Mouse (Mus musculus) adrenal gland, postnatal 10 days (tissue): ENCODE results near the gene Ahctf1. TPM values are rescaled to one million over a fixed set of nuclear protein-coding genes. Genes with fewer than 3 reads are reported as not detected.
"Not testable (repeated sequence)": the region's sequence is repeated elsewhere in the genome, so short reads cannot be mapped to it uniquely, and the experiment has no call there.

Experiments
- DNase-seq: peaks from one replicate; pipeline ENCODE4 v3.0.0; 2021; ENCODE audit warnings: mixed read lengths
- long read RNA-seq, 2 experiments: library from polyadenylated mRNA; stranded (forward); transcript quantifications; one replicate each; pipeline ENCODE4 v2.0.0; 2021
- total RNA-seq, 2 experiments: library from RNA; stranded (reverse); gene quantifications; 2 replicates each; pipeline ENCODE4 v1.2.3; 2021

Gene Ahctf1
- total RNA-seq = 10 to 100 TPM; 32.5 to 36.3 TPM
- long read RNA-seq, experiment 1, partial matches to known transcripts = 2 of 6 reads
- long read RNA-seq, experiment 1, other reads (novel, unspliced or antisense) = 2 of 6 reads
- long read RNA-seq, experiment 2 = 0 reads

GRCm38 (mm10) chr1:179803513-179804139 lies at the start of gene Ahctf1:
TSS of gene Ahctf1 (minus strand) at chr1:179803680.
- peak; percentile 99 for DNase-seq

- DNase-seq = peak; percentile 94
Measured at GRCm38 (mm10) chr1:179847759-179848389, 44.4 kb upstream of the Ahctf1 start.

- no peak for DNase-seq
Measured at GRCm38 (mm10) chr1:179847173-179847572, 43.7 kb upstream of the Ahctf1 start.

- no peak for DNase-seq
Measured at GRCm38 (mm10) chr1:179845832-179846499, 42.5 kb upstream of the Ahctf1 start.

- DNase-seq = peak; percentile 75
Measured at GRCm38 (mm10) chr1:179844894-179845293, 41.4 kb upstream of the Ahctf1 start.

- DNase-seq = no peak
Measured at GRCm38 (mm10) chr1:179843981-179844380, 40.5 kb upstream of the Ahctf1 start.

GRCm38 (mm10) chr1:179842568-179842967 lies 39.1 kb upstream of the Ahctf1 start:
- peak; percentile 66 for DNase-seq

GRCm38 (mm10) chr1:179836426-179837404 lies 33.2 kb upstream of the Ahctf1 start:
- no peak for DNase-seq

GRCm38 (mm10) chr1:179835753-179836425 lies 32.4 kb upstream of the Ahctf1 start:
- no peak for DNase-seq

GRCm38 (mm10) chr1:179833596-179833995 lies 30.1 kb upstream of the Ahctf1 start:
- no peak for DNase-seq

- no peak for DNase-seq
Measured at GRCm38 (mm10) chr1:179832710-179833240, 29.3 kb upstream of the Ahctf1 start.

GRCm38 (mm10) chr1:179828900-179829299 lies 25.4 kb upstream of the Ahctf1 start:
- no peak for DNase-seq

- no peak for DNase-seq
Measured at GRCm38 (mm10) chr1:179828051-179828450, 24.6 kb upstream of the Ahctf1 start.

- DNase-seq = no peak
Measured at GRCm38 (mm10) chr1:179824549-179824948, 21.1 kb upstream of the Ahctf1 start.

GRCm38 (mm10) chr1:179818490-179819278 lies 15.2 kb upstream of the Ahctf1 start:
- not testable (repeated sequence) for DNase-seq

- DNase-seq = no peak
Measured at GRCm38 (mm10) chr1:179814616-179815015, 11.1 kb upstream of the Ahctf1 start.

GRCm38 (mm10) chr1:179813385-179813784 lies 9.9 kb upstream of the Ahctf1 start:
- no peak for DNase-seq

- no peak for DNase-seq
Measured at GRCm38 (mm10) chr1:179808300-179808699, 4.8 kb upstream of the Ahctf1 start.

GRCm38 (mm10) chr1:179807468-179807867 lies 4.0 kb upstream of the Ahctf1 start:
- no peak for DNase-seq

- DNase-seq = no peak
Measured at GRCm38 (mm10) chr1:179805751-179806150, 2.3 kb upstream of the Ahctf1 start.
